Mouse (Mus musculus): Measurements from ENCODE around the gene Olfr692. TPM values are rescaled to one million over a fixed set of nuclear protein-coding genes. Genes with fewer than 3 reads are reported as not detected.
A peak's percentile ranks its signal among the peaks of the same experiment; 100 is the strongest.

The Olfr692 gene
- polyA plus RNA-seq, 1 experiment = not detected

DNA sequence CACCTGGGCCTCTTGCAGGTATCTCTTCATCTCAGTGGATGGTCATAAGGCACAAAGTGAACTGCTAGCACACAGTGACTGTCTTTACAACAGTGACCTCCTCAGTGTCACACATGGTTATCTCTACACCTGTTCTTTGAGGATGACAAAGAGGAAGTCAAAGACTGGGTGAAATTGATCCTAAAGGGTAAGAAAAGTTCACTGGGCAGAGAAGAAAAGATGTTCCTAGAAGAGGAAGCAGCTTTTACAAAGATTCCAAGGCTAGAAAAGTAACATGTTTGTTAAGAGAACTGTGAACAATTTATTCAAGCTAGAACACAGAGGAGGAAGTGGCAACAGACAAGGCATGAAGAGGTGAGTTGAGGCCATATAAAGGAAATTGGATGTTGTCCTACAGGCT is 28.1 kb downstream of the Olfr692 start:
- TF ChIP-seq CTCF (IDR thresholded peaks at IDR 0.05; ENCODE audit: low read depth, low read length) = no peak
- no peak for TF ChIP-seq POLR2A (IDR thresholded peaks at IDR 0.05; ENCODE audit: insufficient read depth, low read length)
- TF ChIP-seq EP300 (IDR thresholded peaks at IDR 0.05; ENCODE audit: insufficient read depth, low read depth, low read length) = no peak

DNA sequence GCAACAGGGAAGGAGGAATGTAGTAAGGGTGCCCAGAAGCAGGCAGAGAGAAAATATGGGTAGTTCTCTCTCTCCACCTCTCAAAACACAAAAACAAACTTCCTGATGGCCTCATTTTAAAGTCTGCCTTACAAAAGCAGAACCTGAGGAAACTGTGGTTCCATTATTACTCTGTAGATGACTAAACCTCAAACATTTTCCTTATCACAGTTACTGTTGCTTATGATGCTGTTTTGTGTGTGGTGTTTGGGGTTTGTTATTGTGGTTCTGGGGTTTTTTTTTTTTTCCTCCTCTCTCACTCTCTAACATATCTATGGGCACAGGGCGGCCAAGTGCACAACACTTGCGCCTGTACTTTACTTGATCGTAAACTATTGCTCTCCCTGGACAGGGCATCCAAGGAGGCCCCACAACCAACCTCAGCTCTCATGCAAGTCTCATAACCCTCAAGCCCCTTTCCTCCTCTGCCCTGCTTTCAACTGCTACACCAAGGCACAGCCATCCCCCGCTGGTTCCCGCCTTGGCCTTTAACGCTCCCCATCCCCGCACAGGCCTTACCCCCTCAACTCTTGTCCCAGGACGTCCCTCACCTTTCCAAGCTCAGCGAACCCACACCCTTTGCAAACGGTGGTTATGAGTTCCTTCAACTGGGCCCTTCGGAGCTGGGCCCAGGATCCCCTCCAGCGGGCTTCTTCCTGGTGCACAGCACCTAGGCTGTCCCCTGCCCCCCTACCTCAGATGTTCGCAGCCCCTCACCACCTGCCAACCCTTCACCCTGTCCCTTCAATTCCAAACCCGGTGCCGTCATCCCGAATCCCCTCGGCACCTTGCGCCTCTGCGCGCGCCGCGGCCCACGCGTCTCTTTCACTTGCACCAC is 31.3 kb downstream of the Olfr692 start:
- H3K27ac ChIP-seq (ENCODE audit: insufficient read depth, low read length) = no peak overlapping the region
- no peaks in the 10 kb centered on the region for H3K4me1 ChIP-seq (ENCODE audit: control insufficient read depth, insufficient read depth, low read length)
- peak overlapping the region; percentile 77 for H3K9ac ChIP-seq (ENCODE audit: low read depth, poor library complexity, severe bottlenecking)
- no peaks in the 10 kb centered on the region for H3K9me3 ChIP-seq (replicated peaks; ENCODE audit: control insufficient read depth, insufficient read depth, low read length, poor library complexity, severe bottlenecking)
- TF ChIP-seq EP300 (IDR thresholded peaks at IDR 0.05; ENCODE audit: insufficient read depth, low read depth, low read length) (no peak), POLR2A (IDR thresholded peaks at IDR 0.05; ENCODE audit: insufficient read depth, low read length) (no peak), CTCF (IDR thresholded peaks at IDR 0.05; ENCODE audit: low read depth, low read length) (no peak)
- H3K4me3 ChIP-seq (ENCODE audit: low read depth, low read length) = peak overlapping the region; percentile 86
- no peaks in the 10 kb centered on the region; the same call in 1 of the 2 replicates for H3K36me3 ChIP-seq (ENCODE audit: control insufficient read depth, insufficient read depth, low read length, poor library complexity, severe bottlenecking)
- H3K27me3 ChIP-seq (ENCODE audit: control insufficient read depth, insufficient read depth, low read length, poor library complexity, severe bottlenecking) = no peaks in the 10 kb centered on the region

More for the DNA sequence above, 28.1 kb downstream of the Olfr692 start:
- no peak overlapping the region for H3K4me3 ChIP-seq (ENCODE audit: low read depth, low read length)
- H3K9me3 ChIP-seq (replicated peaks; ENCODE audit: control insufficient read depth, insufficient read depth, low read length, poor library complexity, severe bottlenecking) = no peaks in the 10 kb centered on the region
- no peaks in the 10 kb centered on the region; the same call in 1 of the 2 replicates for H3K36me3 ChIP-seq (ENCODE audit: control insufficient read depth, insufficient read depth, low read length, poor library complexity, severe bottlenecking)
- no peak overlapping the region for H3K9ac ChIP-seq (ENCODE audit: low read depth, poor library complexity, severe bottlenecking)
- no peaks in the 10 kb centered on the region for H3K27me3 ChIP-seq (ENCODE audit: control insufficient read depth, insufficient read depth, low read length, poor library complexity, severe bottlenecking)
- H3K4me1 ChIP-seq (ENCODE audit: control insufficient read depth, insufficient read depth, low read length) = no peaks in the 10 kb centered on the region
- H3K27ac ChIP-seq (ENCODE audit: insufficient read depth, low read length) = no peak overlapping the region

DNA sequence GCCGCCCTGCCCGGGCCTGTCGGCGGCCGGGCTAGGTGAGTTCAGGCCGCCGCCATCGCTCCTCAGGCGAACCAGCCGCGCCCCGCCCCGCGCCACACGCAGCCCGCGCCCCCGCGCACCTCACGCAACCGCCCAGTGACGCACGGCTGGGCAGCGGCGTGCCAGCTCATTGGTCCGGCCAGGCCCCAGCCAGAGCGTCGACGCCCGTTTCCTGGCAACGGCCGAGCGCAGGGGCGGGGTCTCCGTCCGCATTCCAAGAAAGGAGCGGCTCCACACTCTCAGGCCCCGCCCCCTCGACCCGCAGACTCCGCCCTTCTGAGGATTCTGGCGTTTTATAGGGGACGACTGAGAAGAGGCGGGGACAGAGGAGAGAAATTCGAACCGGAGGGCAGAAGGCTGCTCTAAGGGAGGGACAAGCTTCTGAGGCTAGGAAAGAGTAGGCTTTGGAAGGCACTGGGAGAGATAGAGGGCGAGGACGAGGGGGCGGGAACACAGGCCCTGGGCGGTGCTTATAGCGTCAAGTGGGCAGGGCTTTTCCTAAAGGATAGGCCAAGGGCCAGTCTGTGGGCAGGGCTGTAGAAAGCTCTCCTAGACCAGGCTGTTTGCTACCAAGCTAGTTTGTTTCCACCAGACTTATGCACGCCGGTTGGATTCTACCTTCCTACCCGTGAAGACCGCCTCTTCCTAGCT is 32.0 kb downstream of the Olfr692 start, which contains the start of gene Fam160a2:
TSS of gene Fam160a2 (minus strand) at position 120 of the 690 bp plus-strand sequence.
- H3K4me3 ChIP-seq (ENCODE audit: low read depth, low read length) = peak within 1 kb of the TSS; percentile 86

DNA sequence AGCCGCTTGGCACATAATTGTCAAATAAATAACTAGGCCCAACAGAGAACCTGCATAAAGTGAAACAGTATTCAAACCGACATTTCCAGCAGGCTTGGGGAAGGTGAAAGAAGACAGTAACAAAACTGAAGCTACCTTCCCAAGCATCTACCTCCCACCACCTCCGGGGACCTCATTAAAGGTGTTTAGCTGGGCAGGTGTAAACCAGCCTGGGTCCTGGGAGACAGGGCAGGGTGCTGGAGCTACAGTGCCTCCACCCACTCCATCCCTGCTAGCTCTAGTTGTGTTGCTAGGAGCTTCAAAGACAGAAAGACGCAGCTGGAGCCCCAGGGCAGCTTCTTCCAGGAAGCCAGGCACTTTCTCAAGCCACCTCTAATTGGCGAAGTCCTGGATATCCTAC is 36.2 kb downstream of the Olfr692 start, which contains the start of gene Cnga4:
TSS of gene Cnga4 (plus strand) at position 301 of the 400 bp plus-strand sequence.
- TF ChIP-seq POLR2A (IDR thresholded peaks at IDR 0.05; ENCODE audit: insufficient read depth, low read length) (no peak), EP300 (IDR thresholded peaks at IDR 0.05; ENCODE audit: insufficient read depth, low read depth, low read length) (no peak), CTCF (IDR thresholded peaks at IDR 0.05; ENCODE audit: low read depth, low read length) (no peak)
- H3K4me1 ChIP-seq (ENCODE audit: control insufficient read depth, insufficient read depth, low read length) = no peaks in the 10 kb centered on the region
- no peak within 1 kb of the TSS for H3K9ac ChIP-seq (ENCODE audit: low read depth, poor library complexity, severe bottlenecking)
- no peaks in the 10 kb centered on the region for H3K36me3 ChIP-seq (ENCODE audit: control insufficient read depth, insufficient read depth, low read length, poor library complexity, severe bottlenecking)
- H3K27ac ChIP-seq (ENCODE audit: insufficient read depth, low read length) = no peak within 1 kb of the TSS
- H3K4me3 ChIP-seq (ENCODE audit: low read depth, low read length) = no peak within 1 kb of the TSS
- H3K27me3 ChIP-seq (ENCODE audit: control insufficient read depth, insufficient read depth, low read length, poor library complexity, severe bottlenecking) = no peaks in the 10 kb centered on the region
- H3K9me3 ChIP-seq (replicated peaks; ENCODE audit: control insufficient read depth, insufficient read depth, low read length, poor library complexity, severe bottlenecking) = no peaks in the 10 kb centered on the region

More for the DNA sequence above, 32.0 kb downstream of the Olfr692 start, which contains the start of gene Fam160a2:
- Histone ChIP-seq H3K36me3 (ENCODE audit: control insufficient read depth, insufficient read depth, low read length, poor library complexity, severe bottlenecking) (no peaks in the 10 kb centered on the region), H3K27me3 (ENCODE audit: control insufficient read depth, insufficient read depth, low read length, poor library complexity, severe bottlenecking) (no peaks in the 10 kb centered on the region), H3K4me1 (ENCODE audit: control insufficient read depth, insufficient read depth, low read length) (no peaks in the 10 kb centered on the region), H3K9ac (ENCODE audit: low read depth, poor library complexity, severe bottlenecking) (peak within 1 kb of the TSS; percentile 77), H3K9me3 (replicated peaks; ENCODE audit: control insufficient read depth, insufficient read depth, low read length, poor library complexity, severe bottlenecking) (no peaks in the 10 kb centered on the region), H3K27ac (ENCODE audit: insufficient read depth, low read length) (peak within 1 kb of the TSS; percentile 49; the same call in 1 of the 2 replicates)
- TF ChIP-seq POLR2A (IDR thresholded peaks at IDR 0.05; ENCODE audit: insufficient read depth, low read length) (peak; percentile 55), EP300 (IDR thresholded peaks at IDR 0.05; ENCODE audit: insufficient read depth, low read depth, low read length) (no peak)

DNA sequence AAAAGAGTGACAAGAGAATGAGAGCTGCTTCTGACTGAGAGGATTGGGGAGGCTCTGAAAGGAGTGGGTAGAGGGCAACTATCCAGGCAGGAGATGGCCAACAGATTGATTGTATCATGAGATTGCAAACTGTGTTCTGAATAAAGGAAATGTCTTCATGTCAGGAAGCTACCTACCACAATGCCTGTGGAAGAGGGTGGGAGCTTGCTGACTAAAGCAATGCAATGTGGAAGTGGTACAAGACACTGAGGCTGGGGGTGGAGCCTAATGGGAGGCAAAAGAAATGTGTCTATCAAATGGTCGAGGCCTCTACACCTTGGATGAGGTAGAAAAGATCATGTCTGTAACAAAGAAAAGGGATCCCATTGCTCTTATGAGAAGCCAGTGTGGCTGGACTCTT is 38.3 kb downstream of the Olfr692 start:
- H3K27ac ChIP-seq (ENCODE audit: insufficient read depth, low read length) = no peak overlapping the region
- H3K36me3 ChIP-seq (ENCODE audit: control insufficient read depth, insufficient read depth, low read length, poor library complexity, severe bottlenecking) = no peaks in the 10 kb centered on the region
- no peak overlapping the region for H3K4me3 ChIP-seq (ENCODE audit: low read depth, low read length)
- no peaks in the 10 kb centered on the region for H3K4me1 ChIP-seq (ENCODE audit: control insufficient read depth, insufficient read depth, low read length)
- H3K27me3 ChIP-seq (ENCODE audit: control insufficient read depth, insufficient read depth, low read length, poor library complexity, severe bottlenecking) = no peaks in the 10 kb centered on the region
- TF ChIP-seq EP300 (IDR thresholded peaks at IDR 0.05; ENCODE audit: insufficient read depth, low read depth, low read length) (no peak), CTCF (IDR thresholded peaks at IDR 0.05; ENCODE audit: low read depth, low read length) (no peak), POLR2A (IDR thresholded peaks at IDR 0.05; ENCODE audit: insufficient read depth, low read length) (no peak)
- no peak overlapping the region for H3K9ac ChIP-seq (ENCODE audit: low read depth, poor library complexity, severe bottlenecking)
- H3K9me3 ChIP-seq (replicated peaks; ENCODE audit: control insufficient read depth, insufficient read depth, low read length, poor library complexity, severe bottlenecking) = no peaks in the 10 kb centered on the region
